Mouse (Mus musculus): Measurements from ENCODE around the gene Cd55b.
"Not testable (repeated sequence)": the region's sequence is repeated elsewhere in the genome, so short reads cannot be mapped to it uniquely, and the experiment has no call there.

Cd55b gene

DNA sequence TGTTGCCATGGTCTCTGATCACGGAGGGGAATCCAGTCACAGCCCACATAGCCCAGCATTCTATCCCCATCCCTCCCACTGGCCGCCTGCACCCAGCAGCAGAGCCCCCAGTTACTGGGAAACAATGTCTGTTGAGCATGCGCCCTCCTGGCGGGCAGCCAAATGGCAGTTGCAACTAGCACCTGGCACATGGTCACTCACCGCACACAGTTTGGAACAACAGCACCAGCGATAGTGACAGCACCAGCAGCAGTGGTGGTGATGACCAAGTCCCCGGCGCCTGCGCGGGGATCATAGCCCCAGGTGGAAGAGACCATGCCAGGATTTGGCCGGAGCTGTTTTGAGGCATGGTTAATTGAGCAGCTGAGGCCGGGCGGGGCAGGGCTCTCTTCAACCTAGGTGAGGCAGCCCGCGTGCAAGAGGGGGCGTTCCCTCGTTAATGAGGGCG, at the start of gene Cd55b:
Gene Cd55b, minus strand, starts transcription at position 346 of the 448 bp plus-strand sequence.
- peak; percentile 14 for DNase-seq

GRCm38 (mm10) chr1:130470074-130470473, 47.3 kb upstream of the Cd55b start:
- DNase-seq = no peak

- no peak for DNase-seq
These were observed 44.6 kb upstream of the Cd55b start for GRCm38 (mm10) chr1:130467453-130467852.

DNA sequence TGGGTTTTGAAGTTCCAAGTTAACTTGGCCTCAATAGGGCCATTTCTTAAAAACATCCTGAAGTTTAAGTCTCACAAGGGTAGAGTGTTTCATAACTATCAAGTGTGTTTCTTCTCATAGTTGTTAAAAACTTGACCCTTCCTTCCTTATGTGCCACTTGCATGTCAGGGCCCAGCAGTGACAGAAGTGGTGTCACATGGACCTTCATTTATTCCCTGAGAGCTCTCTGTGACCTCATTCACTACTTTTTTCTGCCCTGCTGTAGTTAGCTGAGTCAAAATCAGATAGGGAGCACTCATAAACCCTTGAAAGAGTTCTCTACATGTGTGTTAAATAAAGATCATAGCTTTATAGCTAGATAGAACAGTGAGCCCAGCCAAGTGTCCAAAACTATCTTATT, 41.4 kb upstream of the Cd55b start:
- no peak for DNase-seq

DNA sequence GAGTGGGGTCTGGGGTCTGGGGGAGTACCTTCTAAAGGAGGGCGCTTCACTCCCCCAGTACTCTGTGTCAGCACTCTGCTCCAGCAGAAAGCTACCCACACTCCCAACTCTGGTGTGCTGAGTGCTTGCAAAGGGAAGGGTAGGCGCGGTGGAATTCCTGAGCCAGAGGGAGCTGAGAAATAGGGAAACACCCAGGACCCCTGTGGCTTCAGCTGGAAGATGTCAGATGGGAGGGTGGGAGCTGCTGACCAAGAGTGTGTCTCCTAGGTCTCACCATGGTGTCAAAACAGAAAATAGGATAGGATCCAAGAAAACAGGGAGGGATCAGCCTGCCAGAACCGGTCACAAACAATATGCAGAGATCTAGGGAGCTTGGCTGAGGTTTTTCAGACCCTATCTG, 40.1 kb upstream of the Cd55b start:
- no peak for DNase-seq

DNA sequence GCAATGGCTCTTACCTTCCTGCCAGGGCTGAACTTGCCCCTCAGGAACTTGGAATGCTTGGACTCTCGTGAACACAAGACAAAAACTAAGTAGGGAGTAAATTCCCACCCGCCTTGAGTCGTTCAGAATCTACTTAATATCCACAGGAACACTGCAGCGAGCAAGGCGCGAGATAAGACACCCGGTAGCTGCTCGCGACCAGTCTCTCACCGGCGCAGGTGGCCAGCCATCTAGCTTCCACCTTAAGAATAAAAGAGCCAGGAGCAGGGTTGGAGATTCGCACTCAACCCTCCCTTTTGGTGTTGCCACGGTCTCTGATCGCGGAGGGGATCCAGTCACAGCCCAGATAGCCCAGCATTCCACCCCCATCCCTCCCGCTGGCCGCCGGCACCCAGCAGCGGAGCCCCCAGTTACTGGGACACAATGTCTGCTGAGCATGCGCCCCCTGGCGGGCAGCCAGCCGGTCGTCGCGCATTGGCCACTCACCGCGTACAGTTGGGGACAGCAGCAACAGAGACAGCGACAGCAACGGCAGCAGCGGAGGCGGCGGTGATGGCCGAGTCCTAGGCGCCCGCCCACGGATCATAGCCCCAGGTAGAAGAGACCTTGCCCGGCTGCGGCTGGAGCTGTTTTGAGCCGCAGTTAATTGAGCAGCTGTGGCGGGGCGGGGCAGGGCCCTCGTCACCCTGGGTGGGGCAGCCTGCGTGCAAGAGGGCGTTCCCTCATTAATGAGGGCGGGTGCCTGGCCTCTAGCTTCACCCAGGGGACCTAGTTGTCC, 39.5 kb upstream of the Cd55b start, which contains the start of gene Cd55:
Gene Cd55, minus strand, starts transcription at position 661 of the 778 bp plus-strand sequence.
- peak; percentile 89 for DNase-seq

DNA sequence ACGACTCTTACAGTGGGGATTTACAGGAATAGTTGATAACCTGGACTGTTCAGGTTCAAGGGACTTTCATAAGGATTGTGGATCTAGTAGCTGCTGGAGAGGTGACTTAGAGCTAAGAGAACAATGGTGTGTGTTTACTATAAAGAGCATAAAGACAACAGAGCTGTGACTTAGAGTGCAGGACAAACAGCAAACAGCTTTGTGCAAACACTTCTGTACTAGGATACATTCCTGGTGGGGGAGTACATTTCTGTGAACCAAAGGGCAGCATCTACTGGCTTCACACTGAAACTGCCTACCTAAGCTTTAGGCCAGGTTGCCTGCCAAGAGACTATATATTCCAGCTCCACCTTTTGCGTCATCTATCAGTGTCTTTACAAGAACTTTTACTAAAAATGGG, 32.3 kb upstream of the Cd55b start:
- no peak for DNase-seq

GRCm38 (mm10) chr1:130442930-130443329, 20.1 kb upstream of the Cd55b start:
- not testable (repeated sequence) for DNase-seq

- DNase-seq = no peak
These were observed 8.1 kb upstream of the Cd55b start for GRCm38 (mm10) chr1:130430920-130431319.

DNA sequence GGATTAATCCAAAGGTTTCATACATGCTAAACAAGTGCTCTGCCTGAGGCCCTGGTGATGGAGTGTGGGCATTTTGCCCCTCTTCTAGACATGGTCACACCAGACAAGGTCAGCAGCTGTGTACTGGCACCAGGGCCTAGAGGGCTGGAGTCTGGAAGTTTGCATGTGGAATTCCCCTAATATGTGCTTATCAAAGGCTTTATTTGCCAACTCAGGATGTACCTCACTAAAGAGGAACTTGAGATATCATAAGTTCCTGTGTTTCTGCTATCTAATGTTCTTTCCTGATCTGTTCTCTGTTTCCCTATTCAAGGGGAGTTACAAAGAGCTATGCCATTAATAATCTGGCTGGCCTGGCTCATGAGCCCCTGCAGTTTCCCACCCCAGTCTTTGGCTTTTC, 5.9 kb upstream of the Cd55b start:
- DNase-seq = not testable (repeated sequence)

GRCm38 (mm10) chr1:130427175-130427853, 4.5 kb upstream of the Cd55b start:
- not testable (repeated sequence) for DNase-seq

GRCm38 (mm10) chr1:130422033-130422432, 776 bp downstream of the Cd55b start:
- not testable (repeated sequence) for DNase-seq

GRCm38 (mm10) chr1:130397109-130397508, 25.7 kb downstream of the Cd55b start:
- DNase-seq = not testable (repeated sequence)

DNA sequence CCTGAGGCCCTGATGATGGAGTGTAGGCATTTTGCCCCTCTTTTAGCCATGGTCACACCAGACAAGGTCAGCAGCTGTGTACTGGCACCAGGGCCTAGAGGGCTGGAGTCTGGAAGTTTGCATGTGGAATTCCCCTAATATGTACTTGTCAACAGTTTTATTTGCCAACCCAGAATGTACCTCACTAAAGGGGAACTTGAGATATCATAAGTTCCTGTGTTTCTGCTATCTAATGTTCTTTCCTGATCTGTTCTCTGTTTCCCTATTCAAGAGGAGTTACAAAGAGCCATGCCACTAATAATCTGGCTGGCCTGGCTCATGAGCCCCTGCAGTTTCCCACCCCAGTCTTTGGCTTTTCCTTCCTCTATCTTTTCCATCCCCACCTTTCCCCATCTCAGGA, 35.5 kb downstream of the Cd55b start:
- DNase-seq = not testable (repeated sequence)

- DNase-seq = no peak
These were observed 44.9 kb downstream of the Cd55b start for GRCm38 (mm10) chr1:130377726-130378429.

- no peak for DNase-seq
These were observed 48.5 kb downstream of the Cd55b start for GRCm38 (mm10) chr1:130374173-130374785.

GRCm38 (mm10) chr1:130373398-130374083, 49.3 kb downstream of the Cd55b start:
- DNase-seq = no peak

- peak; percentile 65 for DNase-seq
These were observed 50.8 kb downstream of the Cd55b start for GRCm38 (mm10) chr1:130371895-130372528.

DNA sequence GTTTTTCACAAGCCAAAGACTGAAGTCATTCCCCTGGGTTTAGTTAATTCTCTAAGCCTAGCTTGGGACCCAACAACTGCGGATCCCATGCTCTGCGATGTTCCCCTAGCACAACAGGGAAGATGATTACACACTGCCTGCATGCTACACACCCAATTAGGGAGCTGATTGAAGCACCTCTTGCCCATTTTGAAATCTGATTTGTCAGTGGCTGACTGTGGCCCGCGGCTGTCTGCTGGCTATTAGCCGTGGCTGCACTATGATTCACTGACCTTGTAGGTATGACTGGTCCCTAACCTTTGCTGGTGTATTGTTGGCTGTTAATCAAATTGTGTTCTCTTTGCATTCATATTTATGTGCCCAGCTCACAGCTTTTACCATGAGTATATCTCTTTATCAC, 51.5 kb downstream of the Cd55b start:
- no peak for DNase-seq

GRCm38 (mm10) chr1:130350077-130350635, 72.7 kb downstream of the Cd55b start:
- DNase-seq = peak; percentile 26

DNA sequence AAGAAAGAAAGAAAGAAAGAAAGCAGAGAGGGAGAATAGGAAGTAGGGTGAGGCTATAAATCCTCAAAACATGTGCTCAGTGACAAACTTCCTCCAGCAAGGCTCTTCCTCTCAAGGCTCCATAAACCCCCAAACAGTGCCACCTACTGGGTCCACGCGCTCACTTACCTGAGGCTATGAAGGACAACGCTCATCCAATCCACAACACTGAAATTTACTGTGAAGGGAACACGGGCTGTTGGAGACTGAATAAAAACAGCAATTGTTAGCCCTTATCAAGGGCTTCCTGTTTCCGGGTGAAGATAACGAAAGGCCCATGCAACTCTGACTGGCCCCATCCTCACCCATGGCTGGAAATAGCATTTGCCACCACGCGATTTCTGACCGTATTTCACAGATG, 80.4 kb downstream of the Cd55b start:
- DNase-seq = no peak

Measured in kidney, postnatal 14 days (tissue).